Mouse (Mus musculus) heart, adult 2 months (tissue): ENCODE data around the gene Nabp1. TPM values are rescaled to one million over a fixed set of nuclear protein-coding genes. Genes with fewer than 3 reads are reported as not detected.
A peak's percentile ranks its signal among the peaks of the same experiment; 100 is the strongest.

Experiments used
- DNase-seq, 2 experiments: peaks; one replicate each; pipeline ENCODE4 v3.0.0; 2021
- H3K27ac ChIP-seq: fragments of 200-600 bp; 2 replicates; pipeline ENCODE4 v1.8.1; 2022
- H3K27me3 ChIP-seq: fragments of 200-500 bp; 2 replicates; pipeline ENCODE4 v1.6.1; 2012; ENCODE audit warnings: mild to moderate bottlenecking, low read length, inconsistent platforms, mixed read lengths; ENCODE audit not compliant: control insufficient read depth, insufficient read depth
- H3K36me3 ChIP-seq: fragments of 200-500 bp; 2 replicates; pipeline ENCODE4 v1.6.1; 2012; ENCODE audit warnings: low read length, inconsistent platforms; ENCODE audit not compliant: control insufficient read depth, insufficient read depth
- H3K4me1 ChIP-seq: fragments of 200-500 bp; 2 replicates; pipeline ENCODE4 v1.6.1; 2011; ENCODE audit warnings: low read length; ENCODE audit not compliant: control insufficient read depth, insufficient read depth
- H3K4me3 ChIP-seq: fragments of 200-600 bp; 2 replicates; pipeline ENCODE4 v1.8.1; 2022
- H3K79me2 ChIP-seq: fragments of 200-500 bp; replicated peaks from 2 replicates; pipeline ENCODE4 v1.6.1; 2012; ENCODE audit warnings: mild to moderate bottlenecking, inconsistent platforms, low read length, moderate library complexity, mixed read lengths; ENCODE audit not compliant: control insufficient read depth, insufficient read depth
- H3K9ac ChIP-seq: fragments of 200-500 bp; 2 replicates; pipeline ENCODE4 v1.6.1; 2012; ENCODE audit warnings: low read depth, mild to moderate bottlenecking, control low read depth, inconsistent platforms, low read length, mixed read lengths
- CTCF ChIP-seq: fragments of 200-600 bp; IDR thresholded peaks from 2 replicates; pipeline ENCODE4 v1.8.1; 2022; ENCODE audit warnings: antibody characterized with exemption, mild to moderate bottlenecking, moderate library complexity
- EP300 ChIP-seq: fragments of 200-500 bp; IDR thresholded peaks from 2 replicates; pipeline ENCODE4 v1.6.1; 2011; ENCODE audit warnings: low read depth, low read length, control low read depth; ENCODE audit not compliant: insufficient read depth
- POLR2A ChIP-seq: fragments of 200-500 bp; IDR thresholded peaks from 2 replicates; pipeline ENCODE4 v1.6.1; 2011; ENCODE audit warnings: mild to moderate bottlenecking, low read depth, low read length, control low read depth; ENCODE audit not compliant: insufficient read depth
- WGBS: fragments of 180-500 bp; shearing (Covaris S2); methylation state at CpG from one replicate; pipeline ENCODE4 v1.1.7; 2018; 5-methylcytosine and 5-hydroxymethylcytosine counted together
- intact Hi-C: fragments of 180-260 bp; cut with DNase I; formaldehyde crosslinking; loops from one replicate; pipeline ENCODE4 v1.15.1; 2025
- polyA plus RNA-seq: library from polyadenylated mRNA; depleted of rRNA; stranded (reverse); fragments of >200 nt; gene quantifications from 2 replicates; pipeline ENCODE4 v1.2.3, GENCODE M21; 2012
- total RNA-seq, 2 experiments: library from RNA; stranded (reverse); gene quantifications; 2 replicates each; pipeline ENCODE4 v1.2.3; 2021

Gene Nabp1
- total and polyA plus RNA-seq, 3 experiments, result 27.0 to 40.4 (median 31.0) TPM

GRCm38 (mm10) chr1:51467181-51467580, 11.0 kb downstream of the Nabp1 start:
- Histone ChIP-seq H3K36me3 (peaks cover 4% of the 10 kb centered on the region), H3K4me3 (no peak overlapping the region), H3K4me1 (no peaks in the 10 kb centered on the region), H3K9ac (no peak overlapping the region), H3K27ac (no peak overlapping the region), H3K27me3 (no peaks in the 10 kb centered on the region), H3K79me2 (no peaks in the 10 kb centered on the region)
- intact Hi-C loops, result loop anchor here (5.0 kb wide), 1 partner anchor 90 kb away; no protein-coding TSS in a partner anchor
- no peak for DNase-seq
- 81% methylated on average over 5 of the region's 5 CpGs for WGBS
- no peak for TF ChIP-seq EP300
- no peak for TF ChIP-seq POLR2A
- no peak for TF ChIP-seq CTCF

- H3K79me2 ChIP-seq, result no peaks in the 10 kb centered on the region
- H3K4me3 ChIP-seq, result no peak overlapping the region
- TF ChIP-seq POLR2A (peak; percentile 32; the same call in 1 of the 2 replicates), CTCF (peak; percentile 80), EP300 (no peak)
- intact Hi-C loops, result loop anchor here (5.0 kb wide), 1 partner anchor 91 kb away; no protein-coding TSS in a partner anchor
- 26% methylated on average over 1 of the region's 1 CpGs for WGBS
- no peak overlapping the region for H3K9ac ChIP-seq
- no peak for DNase-seq
- H3K27ac ChIP-seq, result no peak overlapping the region
- H3K27me3 ChIP-seq, result no peaks in the 10 kb centered on the region
- H3K4me1 ChIP-seq, result no peaks in the 10 kb centered on the region
- H3K36me3 ChIP-seq, result peaks cover 2% of the 10 kb centered on the region
Observed at GRCm38 (mm10) chr1:51466385-51466784, 11.8 kb downstream of the Nabp1 start.

- Histone ChIP-seq H3K79me2 (no peaks in the 10 kb centered on the region), H3K4me3 (no peak overlapping the region), H3K27ac (no peak overlapping the region), H3K27me3 (no peaks in the 10 kb centered on the region), H3K36me3 (peaks cover 2% of the 10 kb centered on the region), H3K9ac (no peak overlapping the region), H3K4me1 (no peaks in the 10 kb centered on the region)
- TF ChIP-seq POLR2A (peak; percentile 26; the same call in 1 of the 2 replicates), EP300 (no peak), CTCF (peak; percentile 49)
- no peak for DNase-seq
- 18% methylated on average over 2 of the region's 2 CpGs for WGBS
- intact Hi-C loops, result loop anchor here (1.0 to 5.0 kb wide), 2 partner anchors 92 to 132 kb away; no protein-coding TSS in a partner anchor
Observed at GRCm38 (mm10) chr1:51465285-51465684, 12.9 kb downstream of the Nabp1 start.

- Histone ChIP-seq H3K4me3 (no peak overlapping the region), H3K36me3 (no peaks in the 10 kb centered on the region), H3K27ac (no peak overlapping the region), H3K79me2 (no peaks in the 10 kb centered on the region), H3K27me3 (no peaks in the 10 kb centered on the region), H3K9ac (no peak overlapping the region), H3K4me1 (no peaks in the 10 kb centered on the region)
- intact Hi-C loops, result no loop called here
- no peak for DNase-seq
- no peak for TF ChIP-seq CTCF
- TF ChIP-seq POLR2A, result no peak
- TF ChIP-seq EP300, result no peak
- WGBS, result 90% methylated on average over 5 of the region's 5 CpGs
Observed at GRCm38 (mm10) chr1:51463038-51463437, 15.2 kb downstream of the Nabp1 start.

GRCm38 (mm10) chr1:51458731-51459450, 19.3 kb downstream of the Nabp1 start:
- no peak overlapping the region for H3K4me3 ChIP-seq
- no peak overlapping the region for H3K27ac ChIP-seq
- H3K27me3 ChIP-seq, result no peaks in the 10 kb centered on the region
- no peaks in the 10 kb centered on the region for H3K4me1 ChIP-seq
- intact Hi-C loops, result loop anchor here (2.0 to 5.0 kb wide), 2 partner anchors 138 to 497 kb away; no protein-coding TSS in a partner anchor
- H3K9ac ChIP-seq, result no peak overlapping the region
- WGBS, result 52% methylated on average over 10 of the region's 10 CpGs
- no peak for TF ChIP-seq POLR2A
- no peak for TF ChIP-seq EP300
- peak; percentile 84 for TF ChIP-seq CTCF
- no peaks in the 10 kb centered on the region for H3K79me2 ChIP-seq
- H3K36me3 ChIP-seq, result no peaks in the 10 kb centered on the region
- peak in 1 of 2 experiments; percentile 21 for DNase-seq

- Histone ChIP-seq H3K9ac (no peak overlapping the region), H3K27ac (no peak overlapping the region), H3K79me2 (no peaks in the 10 kb centered on the region), H3K36me3 (no peaks in the 10 kb centered on the region), H3K4me3 (no peak overlapping the region), H3K4me1 (no peaks in the 10 kb centered on the region), H3K27me3 (no peaks in the 10 kb centered on the region)
- no peak for DNase-seq
- 54% methylated on average over 6 of the region's 6 CpGs for WGBS
- intact Hi-C loops, result loop anchor here (2.0 to 5.0 kb wide), 2 partner anchors 139 to 496 kb away; no protein-coding TSS in a partner anchor
- TF ChIP-seq EP300 (no peak), POLR2A (no peak), CTCF (no peak)
Observed at GRCm38 (mm10) chr1:51458089-51458488, 20.1 kb downstream of the Nabp1 start.
